Mouse (Mus musculus): ENCODE results near the gene Zbtb45. TPM values are rescaled to one million over a fixed set of nuclear protein-coding genes. Genes with fewer than 3 reads are reported as not detected.

Zbtb45 gene
- polyA plus RNA-seq, 1 experiment from 2014 or later = 25.0 TPM

GRCm38 (mm10) chr7:13037366-13037765 lies 27.5 kb upstream of the Zbtb45 start:
- ATAC-seq (ENCODE audit: low FRiP score) (peak; percentile 10; the same call in 1 of the 2 replicates), DNase-seq (ENCODE audit: low spot score) (no peak)
- 0% methylated on average over 32 of the region's 33 CpGs for WGBS
- H3K4me2 ChIP-seq (replicated peaks; ENCODE audit: low read depth, low read length) = peak overlapping the region; percentile 76
- 0 out of 2 replicates have a peak, but pooled peaks cover 2% of the 10 kb centered on the region for H3K36me3 ChIP-seq (ENCODE audit: control insufficient read depth, insufficient read depth, low read length)
- peaks cover 6% of the 10 kb centered on the region for H3K27me3 ChIP-seq (ENCODE audit: control insufficient read depth, insufficient read depth, low read length)
- peak overlapping the region; percentile 98 for H3K27ac ChIP-seq (ENCODE audit: low read depth, low read length)
- H3K4me1 ChIP-seq (replicated peaks; ENCODE audit: control insufficient read depth, insufficient read depth, low read length) = peaks cover 14% of the 10 kb centered on the region; the same call in 1 of the 2 replicates
- peak overlapping the region; percentile 87 for H3K9ac ChIP-seq (ENCODE audit: low read depth, low read length)
- H3K4me3 ChIP-seq (ENCODE audit: low read depth, low read length) = peak overlapping the region; percentile 68
- H3K9me3 ChIP-seq (ENCODE audit: control insufficient read depth, low read length) = no peaks in the 10 kb centered on the region

DNA sequence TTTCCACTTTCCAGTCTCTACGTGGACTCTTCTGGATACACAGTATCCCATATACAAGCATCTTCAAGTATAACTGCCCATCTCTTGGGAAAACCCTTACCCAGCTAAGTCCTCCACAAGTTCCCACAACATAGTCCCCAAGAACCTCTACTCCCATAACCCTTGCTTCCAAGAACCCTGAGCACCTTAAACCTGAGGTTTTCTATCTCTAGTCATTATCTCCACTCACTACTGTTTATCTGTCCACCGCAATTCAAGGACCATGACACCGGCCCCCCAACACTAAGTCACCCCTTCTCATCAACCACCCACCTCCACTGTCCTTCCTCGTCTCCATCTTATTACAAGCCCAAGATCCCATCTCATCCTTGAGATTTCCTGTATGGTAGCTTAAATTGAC lies 27.0 kb upstream of the Zbtb45 start:
- Histone ChIP-seq H3K4me2 (replicated peaks; ENCODE audit: low read depth, low read length) (peak overlapping the region; percentile 76), H3K9ac (ENCODE audit: low read depth, low read length) (peak overlapping the region; percentile 87), H3K27me3 (ENCODE audit: control insufficient read depth, insufficient read depth, low read length) (peaks cover under 1% of the 10 kb centered on the region), H3K9me3 (ENCODE audit: control insufficient read depth, low read length) (no peaks in the 10 kb centered on the region), H3K4me1 (replicated peaks; ENCODE audit: control insufficient read depth, insufficient read depth, low read length) (peaks cover 14% of the 10 kb centered on the region; the same call in 1 of the 2 replicates), H3K4me3 (ENCODE audit: low read depth, low read length) (peak overlapping the region; percentile 68), H3K36me3 (ENCODE audit: control insufficient read depth, insufficient read depth, low read length) (peaks cover 6% of the 10 kb centered on the region; the same call in 1 of the 2 replicates), H3K27ac (ENCODE audit: low read depth, low read length) (no peak overlapping the region)
- no peak for ATAC-seq (ENCODE audit: low FRiP score)
- WGBS = 51% methylated on average over 4 of the region's 4 CpGs
- no peak for DNase-seq (ENCODE audit: low spot score)

- no peak overlapping the region for H3K9ac ChIP-seq (ENCODE audit: low read depth, low read length)
- 88% methylated on average over 17 of the region's 17 CpGs for WGBS
- ATAC-seq (ENCODE audit: low FRiP score) = peak; percentile 3
- peak overlapping the region; percentile 82; the same call in 1 of the 2 replicates for H3K4me2 ChIP-seq (replicated peaks; ENCODE audit: low read depth, low read length)
- peaks cover 8% of the 10 kb centered on the region for H3K36me3 ChIP-seq (ENCODE audit: control insufficient read depth, insufficient read depth, low read length)
- no peaks in the 10 kb centered on the region for H3K27me3 ChIP-seq (ENCODE audit: control insufficient read depth, insufficient read depth, low read length)
- peak overlapping the region; percentile 91; the same call in 1 of the 2 replicates for H3K27ac ChIP-seq (ENCODE audit: low read depth, low read length)
- no peaks in the 10 kb centered on the region for H3K9me3 ChIP-seq (ENCODE audit: control insufficient read depth, low read length)
- peak overlapping the region; percentile 57; the same call in 1 of the 2 replicates for H3K4me3 ChIP-seq (ENCODE audit: low read depth, low read length)
- no peak for DNase-seq (ENCODE audit: low spot score)
- peaks cover 14% of the 10 kb centered on the region; the same call in 1 of the 2 replicates for H3K4me1 ChIP-seq (replicated peaks; ENCODE audit: control insufficient read depth, insufficient read depth, low read length)
Observed at GRCm38 (mm10) chr7:13035211-13035855, 25.5 kb upstream of the Zbtb45 start.

DNA sequence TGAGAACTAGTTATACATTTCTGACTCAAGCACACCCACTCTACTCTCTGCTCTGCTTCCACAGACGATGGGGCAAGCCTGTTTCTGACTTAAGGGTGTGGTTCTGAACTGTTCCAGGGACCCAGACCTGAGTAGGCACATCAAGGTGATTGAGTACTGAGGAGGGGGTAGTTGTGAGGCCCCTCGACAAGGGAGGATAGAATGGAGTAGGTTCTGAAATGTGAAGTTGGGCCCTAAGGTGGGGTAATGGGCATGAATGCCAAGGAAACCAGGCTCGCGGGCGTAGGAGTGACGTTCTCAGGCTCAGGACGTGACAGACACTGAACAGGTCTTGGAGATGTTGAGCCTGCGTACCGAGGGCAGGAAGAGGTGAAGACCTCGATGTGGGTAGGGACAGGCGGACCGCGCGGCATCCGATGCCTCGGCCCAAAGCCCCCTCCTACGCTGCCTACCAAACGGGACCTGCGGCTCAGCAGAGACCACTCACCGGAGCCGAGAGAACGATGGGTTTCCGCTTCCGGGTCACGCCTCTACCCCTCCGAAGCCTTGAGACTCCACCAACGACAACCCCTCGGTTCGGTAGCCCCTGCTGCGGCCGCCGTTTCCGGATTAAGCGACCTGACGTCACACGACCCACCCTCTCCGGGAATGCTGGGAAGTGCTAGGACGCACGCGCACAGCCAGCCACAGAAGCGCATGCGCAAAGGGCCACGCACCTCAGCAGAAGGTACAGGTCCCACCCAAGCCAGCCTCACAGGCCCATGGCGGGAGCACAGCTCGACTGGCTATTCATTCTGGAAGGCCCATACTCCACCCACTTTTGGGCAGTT lies 24.5 kb upstream of the Zbtb45 start, which contains the start of gene Chmp2a:
Gene Chmp2a (minus strand): TSS at position 660 of the 830 bp plus-strand sequence.
- Histone ChIP-seq H3K9ac (ENCODE audit: low read depth, low read length) (peak within 1 kb of the TSS; percentile 66), H3K4me3 (ENCODE audit: low read depth, low read length) (peak within 1 kb of the TSS; percentile 57), H3K27ac (ENCODE audit: low read depth, low read length) (peak within 1 kb of the TSS; percentile 91), H3K4me1 (replicated peaks; ENCODE audit: control insufficient read depth, insufficient read depth, low read length) (peaks cover 14% of the 10 kb centered on the region; the same call in 1 of the 2 replicates), H3K36me3 (ENCODE audit: control insufficient read depth, insufficient read depth, low read length) (peaks cover 13% of the 10 kb centered on the region), H3K4me2 (replicated peaks; ENCODE audit: low read depth, low read length) (peak within 1 kb of the TSS; percentile 82), H3K27me3 (ENCODE audit: control insufficient read depth, insufficient read depth, low read length) (no peaks in the 10 kb centered on the region), H3K9me3 (ENCODE audit: control insufficient read depth, low read length) (no peaks in the 10 kb centered on the region)
- WGBS = 1% methylated on average over 44 of the region's 45 CpGs
- DNase-seq (ENCODE audit: low spot score) (peak; percentile 99), ATAC-seq (ENCODE audit: low FRiP score) (peak; percentile 80)

GRCm38 (mm10) chr7:13033451-13034147 lies 23.8 kb upstream of the Zbtb45 start:
- peak overlapping the region; percentile 66; the same call in 1 of the 2 replicates for H3K9ac ChIP-seq (ENCODE audit: low read depth, low read length)
- no peak for ATAC-seq (ENCODE audit: low FRiP score)
- no peaks in the 10 kb centered on the region for H3K9me3 ChIP-seq (ENCODE audit: control insufficient read depth, low read length)
- H3K27me3 ChIP-seq (ENCODE audit: control insufficient read depth, insufficient read depth, low read length) = no peaks in the 10 kb centered on the region
- peaks cover 11% of the 10 kb centered on the region; the same call in 1 of the 2 replicates for H3K4me1 ChIP-seq (replicated peaks; ENCODE audit: control insufficient read depth, insufficient read depth, low read length)
- no peak for DNase-seq (ENCODE audit: low spot score)
- peak overlapping the region; percentile 82 for H3K4me2 ChIP-seq (replicated peaks; ENCODE audit: low read depth, low read length)
- peak overlapping the region; percentile 57 for H3K4me3 ChIP-seq (ENCODE audit: low read depth, low read length)
- H3K27ac ChIP-seq (ENCODE audit: low read depth, low read length) = peak overlapping the region; percentile 91
- WGBS = 51% methylated on average over 13 of the region's 13 CpGs
- peaks cover 21% of the 10 kb centered on the region for H3K36me3 ChIP-seq (ENCODE audit: control insufficient read depth, insufficient read depth, low read length)

DNA sequence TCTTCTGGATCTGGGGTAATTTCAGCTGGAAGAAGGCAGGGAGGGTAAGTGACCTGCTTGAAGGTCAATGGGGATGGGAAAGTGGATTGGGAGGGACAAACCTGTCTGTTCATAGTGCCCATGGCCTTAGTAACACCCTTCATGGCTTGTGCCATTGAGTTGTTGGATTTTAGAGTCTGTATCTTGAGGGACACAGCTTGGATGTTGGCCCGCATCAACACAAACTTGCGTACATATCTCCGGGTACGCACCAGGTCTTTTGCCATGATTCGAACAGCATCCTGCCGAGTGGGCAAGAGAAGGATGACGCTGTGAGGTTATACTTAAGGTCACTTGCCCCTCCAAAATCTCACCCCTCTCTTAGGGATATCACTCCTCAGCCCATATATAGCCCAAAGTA lies 22.7 kb upstream of the Zbtb45 start:
- peaks cover 31% of the 10 kb centered on the region for H3K36me3 ChIP-seq (ENCODE audit: control insufficient read depth, insufficient read depth, low read length)
- no peak overlapping the region for H3K27ac ChIP-seq (ENCODE audit: low read depth, low read length)
- no peak for DNase-seq (ENCODE audit: low spot score)
- H3K4me3 ChIP-seq (ENCODE audit: low read depth, low read length) = no peak overlapping the region
- H3K9ac ChIP-seq (ENCODE audit: low read depth, low read length) = no peak overlapping the region
- no peak for ATAC-seq (ENCODE audit: low FRiP score)
- H3K4me1 ChIP-seq (replicated peaks; ENCODE audit: control insufficient read depth, insufficient read depth, low read length) = peaks cover 11% of the 10 kb centered on the region; the same call in 1 of the 2 replicates
- no peaks in the 10 kb centered on the region for H3K9me3 ChIP-seq (ENCODE audit: control insufficient read depth, low read length)
- H3K4me2 ChIP-seq (replicated peaks; ENCODE audit: low read depth, low read length) = no peak overlapping the region
- 92% methylated on average over 7 of the region's 7 CpGs for WGBS
- H3K27me3 ChIP-seq (ENCODE audit: control insufficient read depth, insufficient read depth, low read length) = no peaks in the 10 kb centered on the region

GRCm38 (mm10) chr7:13031983-13032382 lies 22.1 kb upstream of the Zbtb45 start:
- Histone ChIP-seq H3K4me1 (replicated peaks; ENCODE audit: control insufficient read depth, insufficient read depth, low read length) (peaks cover 11% of the 10 kb centered on the region; the same call in 1 of the 2 replicates), H3K4me2 (replicated peaks; ENCODE audit: low read depth, low read length) (no peak overlapping the region), H3K4me3 (ENCODE audit: low read depth, low read length) (no peak overlapping the region), H3K9me3 (ENCODE audit: control insufficient read depth, low read length) (no peaks in the 10 kb centered on the region), H3K36me3 (ENCODE audit: control insufficient read depth, insufficient read depth, low read length) (peaks cover 32% of the 10 kb centered on the region), H3K9ac (ENCODE audit: low read depth, low read length) (no peak overlapping the region), H3K27ac (ENCODE audit: low read depth, low read length) (no peak overlapping the region), H3K27me3 (ENCODE audit: control insufficient read depth, insufficient read depth, low read length) (no peaks in the 10 kb centered on the region)
- ATAC-seq (ENCODE audit: low FRiP score) (no peak), DNase-seq (ENCODE audit: low spot score) (no peak)
- WGBS = 92% methylated on average over 2 of the region's 2 CpGs

- WGBS = 75% methylated on average over 5 of the region's 5 CpGs
- Histone ChIP-seq H3K36me3 (ENCODE audit: control insufficient read depth, insufficient read depth, low read length) (peaks cover 38% of the 10 kb centered on the region), H3K9me3 (ENCODE audit: control insufficient read depth, low read length) (no peaks in the 10 kb centered on the region), H3K4me1 (replicated peaks; ENCODE audit: control insufficient read depth, insufficient read depth, low read length) (peaks cover 13% of the 10 kb centered on the region; the same call in 1 of the 2 replicates), H3K9ac (ENCODE audit: low read depth, low read length) (no peak overlapping the region), H3K4me3 (ENCODE audit: low read depth, low read length) (no peak overlapping the region), H3K27me3 (ENCODE audit: control insufficient read depth, insufficient read depth, low read length) (no peaks in the 10 kb centered on the region), H3K4me2 (replicated peaks; ENCODE audit: low read depth, low read length) (no peak overlapping the region), H3K27ac (ENCODE audit: low read depth, low read length) (no peak overlapping the region)
- no peak for DNase-seq (ENCODE audit: low spot score)
- no peak for ATAC-seq (ENCODE audit: low FRiP score)
Observed at GRCm38 (mm10) chr7:13031069-13031468, 21.2 kb upstream of the Zbtb45 start.

Data from hindbrain, embryonic 11.5 days (tissue).